Mouse (Mus musculus) olfactory bulb, adult 2 months (tissue): ENCODE data around the gene Src. TPM values are rescaled to one million over a fixed set of nuclear protein-coding genes. Genes with fewer than 3 reads are reported as not detected.
"Not testable (repeated sequence)": the region's sequence is repeated elsewhere in the genome, so short reads cannot be mapped to it uniquely, and the experiment has no call there.

Source experiments
- H3K27ac ChIP-seq: fragments of 200-500 bp; 2 replicates; pipeline ENCODE4 v1.5.1; 2012; ENCODE audit warnings: low read depth, low read length; ENCODE audit not compliant: insufficient read depth
- H3K4me1 ChIP-seq: fragments of 200-500 bp; 2 replicates; pipeline ENCODE4 v1.6.1; 2012; ENCODE audit warnings: low read length; ENCODE audit not compliant: control insufficient read depth, insufficient read depth
- H3K4me3 ChIP-seq: fragments of 200-500 bp; 2 replicates; pipeline ENCODE4 v1.5.1; 2012; ENCODE audit warnings: mild to moderate bottlenecking, low read depth, low read length, moderate library complexity; ENCODE audit not compliant: insufficient read depth
- CTCF ChIP-seq: fragments of 200-500 bp; IDR thresholded peaks from 2 replicates; pipeline ENCODE4 v1.5.1; 2012; ENCODE audit warnings: low read depth, mild to moderate bottlenecking, low read length, moderate library complexity; ENCODE audit not compliant: insufficient read depth
- POLR2A ChIP-seq: fragments of 200-500 bp; IDR thresholded peaks from 2 replicates; pipeline ENCODE4 v1.6.1; 2012; ENCODE audit warnings: mild to moderate bottlenecking, low read depth, low read length, moderate library complexity; ENCODE audit not compliant: insufficient read depth
- WGBS: fragments of 180-500 bp; shearing (Covaris S2); methylation state at CpG from one replicate; pipeline ENCODE4 v1.1.7; 2018; 5-methylcytosine and 5-hydroxymethylcytosine counted together
- polyA plus RNA-seq: library from polyadenylated mRNA; stranded (reverse); fragments of >200 nt; gene quantifications from 2 replicates; pipeline ENCODE4 v1.2.4, GENCODE M21; 2012; ENCODE audit warnings: low replicate concordance; ENCODE audit not compliant: missing spikeins, insufficient read depth, insufficient read length

Src gene
- polyA plus RNA-seq, 1 experiment = not detected

- TF ChIP-seq CTCF = no peak
- TF ChIP-seq POLR2A = no peak
- WGBS = 42% methylated on average over 13 of the region's 13 CpGs
- Histone ChIP-seq H3K4me1 (peaks cover 48% of the 10 kb centered on the region), H3K4me3 (no peak overlapping the region), H3K27ac (0 out of 2 replicates have a peak overlapping the region, but pooled peaks have one; percentile 24)
These were observed 57.5 kb downstream of the Src start for GRCm38 (mm10) chr2:157475437-157476379.

- H3K4me3 ChIP-seq = no peak overlapping the region
- no peak overlapping the region for H3K27ac ChIP-seq
- 37% methylated on average over 8 of the region's 8 CpGs for WGBS
- TF ChIP-seq POLR2A = no peak
- no peak for TF ChIP-seq CTCF
- H3K4me1 ChIP-seq = peaks cover 62% of the 10 kb centered on the region
These were observed 60.4 kb downstream of the Src start for GRCm38 (mm10) chr2:157478651-157479050.

- 59% methylated on average over 15 of the region's 15 CpGs for WGBS
- Histone ChIP-seq H3K27ac (no peak overlapping the region), H3K4me1 (peaks cover 60% of the 10 kb centered on the region), H3K4me3 (no peak overlapping the region)
- TF ChIP-seq POLR2A (no peak), CTCF (peak; percentile 53; the same call in 1 of the 2 replicates)
These were observed 61.8 kb downstream of the Src start for GRCm38 (mm10) chr2:157479858-157480568.

DNA sequence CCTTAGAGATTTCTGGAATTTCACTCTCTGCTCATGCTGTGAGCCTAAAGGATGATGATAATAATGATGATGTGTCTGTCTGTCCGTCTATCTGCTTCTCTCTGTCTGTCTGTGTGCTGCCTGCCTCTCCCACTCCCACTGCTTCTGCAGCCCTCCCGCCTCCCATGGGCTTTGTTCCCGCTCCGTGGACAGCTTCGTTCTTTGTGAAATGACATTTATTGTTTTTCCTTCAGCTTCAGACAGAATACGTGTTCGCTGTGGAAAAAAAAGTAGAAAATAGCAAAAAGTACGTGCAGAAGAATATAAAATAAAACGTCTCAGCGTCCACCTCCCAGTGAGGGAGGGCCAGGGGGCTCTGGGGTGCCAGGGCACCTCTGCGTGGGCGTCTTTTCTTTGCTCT lies 64.5 kb downstream of the Src start:
- no peak overlapping the region for H3K4me3 ChIP-seq
- H3K27ac ChIP-seq = no peak overlapping the region
- peaks cover 54% of the 10 kb centered on the region for H3K4me1 ChIP-seq
- 25% methylated on average over 12 of the region's 12 CpGs for WGBS
- TF ChIP-seq CTCF = no peak
- no peak for TF ChIP-seq POLR2A

- H3K4me3 ChIP-seq, H3K27ac ChIP-seq: not testable (repeated sequence)
- peaks cover 29% of the 10 kb centered on the region for H3K4me1 ChIP-seq
- 83% methylated on average over 5 of the region's 5 CpGs for WGBS
These were observed 68.3 kb downstream of the Src start for GRCm38 (mm10) chr2:157486559-157486958.

GRCm38 (mm10) chr2:157486981-157487656 lies 68.9 kb downstream of the Src start:
- Histone ChIP-seq H3K4me1 (peaks cover 24% of the 10 kb centered on the region), H3K27ac (no peak overlapping the region), H3K4me3 (no peak overlapping the region)
- TF ChIP-seq CTCF = no peak
- TF ChIP-seq POLR2A = no peak
- 74% methylated on average over 7 of the region's 7 CpGs for WGBS

DNA sequence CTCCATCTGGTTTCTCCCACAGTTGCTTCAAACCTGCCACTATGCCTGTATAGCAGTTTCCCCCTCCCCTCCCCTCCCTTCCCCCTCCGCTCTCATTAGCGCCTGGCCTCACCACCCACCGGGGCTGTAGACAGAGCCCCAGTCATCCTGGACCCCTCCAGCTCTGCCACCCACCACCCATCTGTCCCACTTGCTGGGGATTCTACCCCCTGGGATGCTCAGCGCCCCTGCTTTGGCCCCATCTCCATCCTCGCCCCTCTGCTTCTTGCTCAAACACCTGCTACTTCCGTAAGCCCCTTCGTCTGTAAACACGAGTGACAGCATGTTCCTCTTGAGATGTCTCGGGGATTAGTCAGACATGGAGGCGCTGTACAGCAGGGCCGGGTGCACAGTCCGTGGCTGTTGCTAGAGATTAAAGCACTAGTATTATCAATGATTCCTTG lies 69.5 kb downstream of the Src start:
- TF ChIP-seq POLR2A (no peak), CTCF (no peak)

DNA sequence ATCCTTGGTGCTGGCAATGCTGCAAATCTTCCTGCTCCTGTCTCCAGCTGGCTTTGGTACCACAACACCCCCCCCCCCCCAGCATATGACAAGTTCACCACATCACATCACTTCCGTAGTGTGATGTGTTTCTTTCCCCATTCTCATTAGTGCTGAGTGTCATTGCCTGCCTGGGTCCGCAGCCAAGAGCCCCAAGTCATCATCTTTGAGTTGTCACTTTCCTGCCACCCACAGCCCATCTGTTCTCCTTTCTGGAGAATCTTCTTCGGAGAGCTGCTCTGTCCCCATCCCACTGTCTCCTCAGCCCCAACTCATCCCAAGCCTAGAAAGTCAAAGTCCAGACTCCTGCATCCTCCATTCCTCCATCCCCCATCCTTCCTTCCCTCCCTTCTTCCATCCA lies 75.0 kb downstream of the Src start:
- 73% methylated on average over 3 of the region's 3 CpGs for WGBS

More for the DNA sequence above, 69.5 kb downstream of the Src start:
- WGBS = 48% methylated on average over 11 of the region's 12 CpGs
- Histone ChIP-seq H3K27ac (no peak overlapping the region), H3K4me3 (no peak overlapping the region), H3K4me1 (peaks cover 20% of the 10 kb centered on the region)

More for the DNA sequence above, 75.0 kb downstream of the Src start:
- TF ChIP-seq POLR2A = no peak
- TF ChIP-seq CTCF = no peak
- Histone ChIP-seq H3K27ac (no peak overlapping the region), H3K4me1 (peaks cover 5% of the 10 kb centered on the region), H3K4me3 (no peak overlapping the region)
